Mouse (Mus musculus) liver, embryonic 16.5 days (tissue): ENCODE results near the gene Bhlha15. TPM values are rescaled to one million over a fixed set of nuclear protein-coding genes. Genes with fewer than 3 reads are reported as not detected.

Experiments used
- ATAC-seq: fragments of 200-750 bp; cut with Nextera tagmentation; 2 replicates; pipeline ENCODE4 v1.8.0; 2017; ENCODE audit warnings: low read depth, mild to moderate bottlenecking, moderate number of reproducible peaks, moderate library complexity
- H3K27ac ChIP-seq: fragments of 300-500 bp; sonication (generic); 2 replicates; pipeline ENCODE4 v1.5.1; 2014; ENCODE audit warnings: mild to moderate bottlenecking, low read length
- H3K27me3 ChIP-seq: fragments of 300-500 bp; sonication (generic); 2 replicates; pipeline ENCODE4 v1.6.1; 2014; ENCODE audit warnings: low read depth, low read length, mixed read lengths; ENCODE audit not compliant: control insufficient read depth, insufficient read depth
- H3K36me3 ChIP-seq: fragments of 300-500 bp; sonication (generic); 2 replicates; pipeline ENCODE4 v1.6.1; 2014; ENCODE audit warnings: mild to moderate bottlenecking; ENCODE audit not compliant: control insufficient read depth, insufficient read depth
- H3K4me1 ChIP-seq: fragments of 300-500 bp; sonication (generic); 2 replicates; pipeline ENCODE4 v1.6.1; 2014; ENCODE audit warnings: low read depth, low read length, mixed read lengths; ENCODE audit not compliant: control insufficient read depth
- H3K4me2 ChIP-seq: fragments of 300-500 bp; sonication (generic); 2 replicates; pipeline ENCODE4 v1.6.1; 2014; ENCODE audit warnings: low read depth, low read length, mixed read lengths
- H3K4me3 ChIP-seq: fragments of 300-500 bp; sonication (generic); 2 replicates; pipeline ENCODE4 v1.5.1; 2014; ENCODE audit warnings: low read depth, mild to moderate bottlenecking, low read length
- H3K9ac ChIP-seq: fragments of 300-500 bp; sonication (generic); 2 replicates; pipeline ENCODE4 v1.6.1; 2014; ENCODE audit warnings: low read depth, low read length
- H3K9me3 ChIP-seq: fragments of 300-500 bp; sonication (generic); replicated peaks from 2 replicates; pipeline ENCODE4 v1.6.1; 2016; ENCODE audit warnings: low read length; ENCODE audit not compliant: control insufficient read depth
- WGBS: fragments of 180-500 bp; shearing (Covaris S2); extraction: QIAGEN DNeasy Blood & Tissue Kit; methylation state at CpG from one replicate; pipeline ENCODE4 v1.1.7; 2014; ENCODE audit not compliant: insufficient replicate concordance; 5-methylcytosine and 5-hydroxymethylcytosine counted together
- polyA plus RNA-seq: library from polyadenylated mRNA; unstranded; fragments of >200 nt; fragmentation: Nextera tagmentation; extraction: Ambion mirVana; gene quantifications from 2 replicates; pipeline ENCODE4 v1.2.1, GENCODE M21; 2015

Gene Bhlha15
- polyA plus RNA-seq, 1 experiment from 2014 or later, result 1.3 TPM

GRCm38 (mm10) chr5:144183647-144184335 lies 6.3 kb upstream of the Bhlha15 start:
- 72% methylated on average over 7 of the region's 7 CpGs for WGBS
- H3K4me3 ChIP-seq, result no peak overlapping the region
- H3K9ac ChIP-seq, result no peak overlapping the region
- H3K4me2 ChIP-seq, result no peak overlapping the region
- no peaks in the 10 kb centered on the region for H3K9me3 ChIP-seq
- peak; percentile 19; the same call in 1 of the 2 replicates for ATAC-seq
- H3K27me3 ChIP-seq, result no peaks in the 10 kb centered on the region
- H3K36me3 ChIP-seq, result peaks cover 4% of the 10 kb centered on the region; the same call in 1 of the 2 replicates
- H3K27ac ChIP-seq, result no peak overlapping the region
- peaks cover 8% of the 10 kb centered on the region; the same call in 1 of the 2 replicates for H3K4me1 ChIP-seq

GRCm38 (mm10) chr5:144184350-144185045 lies 5.6 kb upstream of the Bhlha15 start:
- Histone ChIP-seq H3K27ac (no peak overlapping the region), H3K9ac (no peak overlapping the region), H3K4me2 (no peak overlapping the region), H3K9me3 (no peaks in the 10 kb centered on the region), H3K27me3 (no peaks in the 10 kb centered on the region), H3K36me3 (peaks cover 4% of the 10 kb centered on the region; the same call in 1 of the 2 replicates), H3K4me3 (no peak overlapping the region), H3K4me1 (peaks cover 11% of the 10 kb centered on the region)
- no peak for ATAC-seq
- WGBS, result 90% methylated on average over 21 of the region's 21 CpGs

GRCm38 (mm10) chr5:144188422-144188821 lies 1.7 kb upstream of the Bhlha15 start:
- H3K4me3 ChIP-seq, result no peak overlapping the region
- H3K4me1 ChIP-seq, result peaks cover 14% of the 10 kb centered on the region
- no peak overlapping the region for H3K9ac ChIP-seq
- no peaks in the 10 kb centered on the region for H3K27me3 ChIP-seq
- 67% methylated on average over 6 of the region's 6 CpGs for WGBS
- H3K4me2 ChIP-seq, result no peak overlapping the region
- no peak for ATAC-seq
- H3K27ac ChIP-seq, result no peak overlapping the region
- peaks cover 4% of the 10 kb centered on the region; the same call in 1 of the 2 replicates for H3K36me3 ChIP-seq
- no peaks in the 10 kb centered on the region for H3K9me3 ChIP-seq

GRCm38 (mm10) chr5:144189327-144189726 lies 759 bp upstream of the Bhlha15 start:
- H3K4me3 ChIP-seq, result no peak overlapping the region
- H3K9ac ChIP-seq, result no peak overlapping the region
- no peak for ATAC-seq
- peaks cover 14% of the 10 kb centered on the region for H3K4me1 ChIP-seq
- WGBS, result 62% methylated on average over 7 of the region's 7 CpGs
- H3K36me3 ChIP-seq, result peaks cover 4% of the 10 kb centered on the region; the same call in 1 of the 2 replicates
- no peaks in the 10 kb centered on the region for H3K27me3 ChIP-seq
- no peak overlapping the region for H3K4me2 ChIP-seq
- H3K27ac ChIP-seq, result no peak overlapping the region
- no peaks in the 10 kb centered on the region for H3K9me3 ChIP-seq

- H3K9ac ChIP-seq, result no peak overlapping the region
- H3K4me3 ChIP-seq, result no peak overlapping the region
- 68% methylated on average over 23 of the region's 23 CpGs for WGBS
- H3K36me3 ChIP-seq, result peaks cover 1% of the 10 kb centered on the region; the same call in 1 of the 2 replicates
- H3K4me2 ChIP-seq, result no peak overlapping the region
- no peaks in the 10 kb centered on the region for H3K9me3 ChIP-seq
- no peak overlapping the region for H3K27ac ChIP-seq
- peaks cover 14% of the 10 kb centered on the region for H3K4me1 ChIP-seq
- H3K27me3 ChIP-seq, result no peaks in the 10 kb centered on the region
- no peak for ATAC-seq
Observed at GRCm38 (mm10) chr5:144191026-144191425, 940 bp downstream of the Bhlha15 start.

GRCm38 (mm10) chr5:144192673-144193072 lies 2.6 kb downstream of the Bhlha15 start:
- no peaks in the 10 kb centered on the region for H3K27me3 ChIP-seq
- H3K4me3 ChIP-seq, result no peak overlapping the region
- no peaks in the 10 kb centered on the region for H3K36me3 ChIP-seq
- H3K9me3 ChIP-seq, result no peaks in the 10 kb centered on the region
- peaks cover 14% of the 10 kb centered on the region for H3K4me1 ChIP-seq
- no peak overlapping the region for H3K4me2 ChIP-seq
- no peak overlapping the region for H3K9ac ChIP-seq
- H3K27ac ChIP-seq, result no peak overlapping the region
- no peak for ATAC-seq
- WGBS, result 48% methylated on average over 6 of the region's 6 CpGs

GRCm38 (mm10) chr5:144194416-144194815 lies 4.3 kb downstream of the Bhlha15 start:
- H3K9me3 ChIP-seq, result no peaks in the 10 kb centered on the region
- H3K4me3 ChIP-seq, result no peak overlapping the region
- no peaks in the 10 kb centered on the region for H3K27me3 ChIP-seq
- no peak overlapping the region for H3K4me2 ChIP-seq
- H3K9ac ChIP-seq, result no peak overlapping the region
- H3K4me1 ChIP-seq, result peaks cover 12% of the 10 kb centered on the region
- no peak for ATAC-seq
- H3K27ac ChIP-seq, result no peak overlapping the region
- 68% methylated on average over 7 of the region's 7 CpGs for WGBS
- no peaks in the 10 kb centered on the region for H3K36me3 ChIP-seq

GRCm38 (mm10) chr5:144195567-144195966 lies 5.5 kb downstream of the Bhlha15 start:
- H3K36me3 ChIP-seq, result no peaks in the 10 kb centered on the region
- no peak overlapping the region for H3K27ac ChIP-seq
- H3K9me3 ChIP-seq, result no peaks in the 10 kb centered on the region
- no peak overlapping the region for H3K4me3 ChIP-seq
- peaks cover under 1% of the 10 kb centered on the region for H3K4me1 ChIP-seq
- no peak for ATAC-seq
- H3K9ac ChIP-seq, result no peak overlapping the region
- WGBS, result 83% methylated on average over 8 of the region's 8 CpGs
- H3K4me2 ChIP-seq, result no peak overlapping the region
- H3K27me3 ChIP-seq, result no peaks in the 10 kb centered on the region

- Histone ChIP-seq H3K27me3 (no peaks in the 10 kb centered on the region), H3K9ac (no peak overlapping the region), H3K9me3 (peaks cover 4% of the 10 kb centered on the region), H3K4me2 (no peak overlapping the region), H3K36me3 (peaks cover 7% of the 10 kb centered on the region; the same call in 1 of the 2 replicates), H3K4me3 (no peak overlapping the region), H3K4me1 (no peaks in the 10 kb centered on the region), H3K27ac (no peak overlapping the region)
- WGBS, result 75% methylated on average over 11 of the region's 11 CpGs
- ATAC-seq, result no peak
Observed at GRCm38 (mm10) chr5:144200616-144201015, 10.5 kb downstream of the Bhlha15 start.
